Mouse (Mus musculus): ENCODE measurements at regions not wholly inside any gene's neighbourhood (a gene's known extent, or its start where the extent isn't known, plus 50 kb on each side); places are given as distances from the start of the nearest gene placed in this dataset.

GRCm38 (mm10) chr13:83333728-83334127 is 170.1 kb upstream of the Mef2c start:
- TF ChIP-seq CTCF (IDR thresholded peaks at IDR 0.05; ENCODE audit: insufficient read depth, low read depth, low read length) (no peak), POLR2A (IDR thresholded peaks at IDR 0.05; ENCODE audit: insufficient read depth, low read depth, low read length) (no peak)

Data from olfactory bulb, adult 2 months (tissue).